Mouse (Mus musculus) cerebellum, adult 2 months (tissue): Measurements from ENCODE around the gene Pou2af1.

ENCODE experiments used
- CTCF ChIP-seq: fragments of 200-500 bp; IDR thresholded peaks from 2 replicates; pipeline ENCODE4 v1.5.1; 2011; ENCODE audit warnings: low read depth, mild to moderate bottlenecking, control low read depth, low read length, moderate library complexity, borderline replicate concordance; ENCODE audit not compliant: insufficient read depth
- POLR2A ChIP-seq: fragments of 200-500 bp; IDR thresholded peaks from 2 replicates; pipeline ENCODE4 v1.6.1; 2011; ENCODE audit warnings: low read length, control low read depth, borderline replicate concordance; ENCODE audit not compliant: insufficient read depth

DNA sequence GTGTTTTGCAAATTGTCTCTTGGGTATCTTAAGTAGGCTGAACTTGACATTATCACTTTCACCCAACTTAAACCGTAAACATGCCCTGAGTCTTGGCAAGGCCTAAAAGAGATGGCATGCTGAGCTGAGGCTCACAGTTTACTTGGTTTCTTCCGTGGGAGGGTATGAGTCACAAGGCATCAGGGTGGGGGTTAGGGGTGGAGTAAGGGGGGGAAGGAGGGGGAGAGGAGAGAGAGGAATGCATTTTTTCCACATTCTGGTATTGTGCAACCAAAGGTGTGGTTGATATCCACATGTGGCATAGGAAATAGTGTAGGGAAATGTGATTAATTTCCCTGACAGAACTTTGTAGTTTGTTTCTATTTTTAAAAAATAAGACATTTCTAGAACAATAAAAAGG lies 72.6 kb downstream of the Pou2af1 start:
- TF ChIP-seq CTCF (no peak), POLR2A (no peak)
